Mouse (Mus musculus): Measurements from ENCODE around the gene Exoc6b. TPM values are rescaled to one million over a fixed set of nuclear protein-coding genes. Genes with fewer than 3 reads are reported as not detected.
"Not testable (repeated sequence)": the region's sequence is repeated elsewhere in the genome, so short reads cannot be mapped to it uniquely, and the experiment has no call there.

Gene Exoc6b
- polyA plus RNA-seq, 1 experiment from 2014 or later: 31.2 TPM

DNA sequence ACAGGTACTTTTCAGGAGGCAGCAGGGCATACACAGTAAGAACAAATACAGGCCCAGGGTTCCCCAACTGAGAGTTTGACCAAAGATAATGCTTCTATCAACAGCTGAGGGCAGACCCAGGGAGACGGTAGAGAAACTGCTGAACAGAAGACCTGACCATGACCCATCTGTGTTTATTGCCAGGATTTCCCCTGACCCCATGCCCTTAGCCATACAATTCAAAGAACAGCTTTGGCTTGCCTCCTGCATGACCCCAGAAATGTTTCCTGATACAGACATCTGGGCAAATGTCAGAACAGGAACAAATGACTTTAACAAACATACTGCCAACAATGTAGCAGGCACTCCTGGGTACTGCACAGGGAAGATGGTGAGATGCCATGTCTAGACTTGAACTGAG is 439.0 kb downstream of the Exoc6b start:
- Histone ChIP-seq H3K4me2 (ENCODE audit: low read depth, low read length) (no peak overlapping the region), H3K9me3 (replicated peaks; ENCODE audit: control insufficient read depth, low read length) (no peaks in the 10 kb centered on the region), H3K4me3 (replicated peaks; ENCODE audit: low read length) (no peak overlapping the region), H3K27me3 (ENCODE audit: control insufficient read depth, insufficient read depth, low read length) (no peaks in the 10 kb centered on the region), H3K9ac (ENCODE audit: low read length) (no peak overlapping the region), H3K36me3 (ENCODE audit: control insufficient read depth, insufficient read depth, low read length) (no peaks in the 10 kb centered on the region), H3K27ac (ENCODE audit: low read length) (no peak overlapping the region), H3K4me1 (ENCODE audit: control insufficient read depth, insufficient read depth, low read length) (peaks cover 5% of the 10 kb centered on the region)
- 12% methylated on average over 1 of the region's 1 CpGs for whole genome bisulfite sequencing
- ATAC-seq (ENCODE audit: insufficient read depth, low FRiP score): no peak

DNA sequence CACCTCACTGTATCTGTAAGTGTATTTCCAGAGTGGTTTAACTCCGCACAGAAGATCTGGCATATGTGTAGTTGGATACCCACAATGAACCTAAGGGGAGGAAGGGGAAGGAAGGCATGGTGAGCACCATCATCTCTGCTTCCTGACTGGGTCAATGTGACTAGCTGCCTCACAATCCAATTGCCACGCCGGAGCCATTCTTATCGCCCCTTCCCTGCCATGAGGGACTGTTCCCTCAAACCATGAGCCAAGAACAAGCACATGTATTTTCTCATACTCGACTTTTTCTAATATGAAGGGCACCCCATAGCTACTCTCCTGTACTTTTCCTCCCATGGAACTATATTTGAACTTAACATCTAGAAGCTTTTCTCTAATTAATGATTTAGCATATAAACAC is 440.5 kb downstream of the Exoc6b start:
- no peak for ATAC-seq (ENCODE audit: insufficient read depth, low FRiP score)
- WGBS: 84% methylated on average over 5 of the region's 5 CpGs
- peaks cover 5% of the 10 kb centered on the region for H3K4me1 ChIP-seq (ENCODE audit: control insufficient read depth, insufficient read depth, low read length)
- no peak overlapping the region for H3K4me2 ChIP-seq (ENCODE audit: low read depth, low read length)
- H3K27me3 ChIP-seq (ENCODE audit: control insufficient read depth, insufficient read depth, low read length): no peaks in the 10 kb centered on the region
- no peak overlapping the region for H3K27ac ChIP-seq (ENCODE audit: low read length)
- no peak overlapping the region for H3K4me3 ChIP-seq (replicated peaks; ENCODE audit: low read length)
- no peaks in the 10 kb centered on the region for H3K36me3 ChIP-seq (ENCODE audit: control insufficient read depth, insufficient read depth, low read length)
- no peaks in the 10 kb centered on the region for H3K9me3 ChIP-seq (replicated peaks; ENCODE audit: control insufficient read depth, low read length)
- no peak overlapping the region for H3K9ac ChIP-seq (ENCODE audit: low read length)

GRCm38 (mm10) chr6:84626398-84626797 is 442.9 kb downstream of the Exoc6b start:
- Histone ChIP-seq H3K9ac (ENCODE audit: low read length) (no peak overlapping the region), H3K4me1 (ENCODE audit: control insufficient read depth, insufficient read depth, low read length) (peaks cover 7% of the 10 kb centered on the region), H3K4me2 (ENCODE audit: low read depth, low read length) (no peak overlapping the region), H3K27me3 (ENCODE audit: control insufficient read depth, insufficient read depth, low read length) (no peaks in the 10 kb centered on the region), H3K4me3 (replicated peaks; ENCODE audit: low read length) (no peak overlapping the region), H3K36me3 (ENCODE audit: control insufficient read depth, insufficient read depth, low read length) (no peaks in the 10 kb centered on the region), H3K27ac (ENCODE audit: low read length) (no peak overlapping the region), H3K9me3 (replicated peaks; ENCODE audit: control insufficient read depth, low read length) (no peaks in the 10 kb centered on the region)
- ATAC-seq (ENCODE audit: insufficient read depth, low FRiP score): no peak
- WGBS: 79% methylated on average over 2 of the region's 2 CpGs

GRCm38 (mm10) chr6:84619166-84619565 is 450.1 kb downstream of the Exoc6b start:
- 93% methylated on average over 6 of the region's 6 CpGs for WGBS
- Histone ChIP-seq H3K36me3 (ENCODE audit: control insufficient read depth, insufficient read depth, low read length) (no peaks in the 10 kb centered on the region), H3K9ac (ENCODE audit: low read length) (no peak overlapping the region), H3K4me2 (ENCODE audit: low read depth, low read length) (no peak overlapping the region), H3K27me3 (ENCODE audit: control insufficient read depth, insufficient read depth, low read length) (no peaks in the 10 kb centered on the region), H3K9me3 (replicated peaks; ENCODE audit: control insufficient read depth, low read length) (no peaks in the 10 kb centered on the region), H3K4me3 (replicated peaks; ENCODE audit: low read length) (no peak overlapping the region), H3K4me1 (ENCODE audit: control insufficient read depth, insufficient read depth, low read length) (0 out of 2 replicates have a peak, but pooled peaks cover 2% of the 10 kb centered on the region), H3K27ac (ENCODE audit: low read length) (no peak overlapping the region)
- no peak for ATAC-seq (ENCODE audit: insufficient read depth, low FRiP score)

GRCm38 (mm10) chr6:84617051-84617450 is 452.3 kb downstream of the Exoc6b start:
- Histone ChIP-seq H3K4me3 (replicated peaks; ENCODE audit: low read length) (no peak overlapping the region), H3K27ac (ENCODE audit: low read length) (no peak overlapping the region), H3K4me2 (ENCODE audit: low read depth, low read length) (no peak overlapping the region), H3K9me3 (replicated peaks; ENCODE audit: control insufficient read depth, low read length) (no peaks in the 10 kb centered on the region), H3K36me3 (ENCODE audit: control insufficient read depth, insufficient read depth, low read length) (no peaks in the 10 kb centered on the region), H3K27me3 (ENCODE audit: control insufficient read depth, insufficient read depth, low read length) (no peaks in the 10 kb centered on the region), H3K9ac (ENCODE audit: low read length) (no peak overlapping the region), H3K4me1 (ENCODE audit: control insufficient read depth, insufficient read depth, low read length) (no peaks in the 10 kb centered on the region)
- WGBS: 95% methylated on average over 1 of the region's 1 CpGs
- ATAC-seq (ENCODE audit: insufficient read depth, low FRiP score): no peak

GRCm38 (mm10) chr6:84616586-84616985 is 452.7 kb downstream of the Exoc6b start:
- H3K27ac ChIP-seq (ENCODE audit: low read length): no peak overlapping the region
- H3K9me3 ChIP-seq (replicated peaks; ENCODE audit: control insufficient read depth, low read length): no peaks in the 10 kb centered on the region
- WGBS: 85% methylated on average over 1 of the region's 1 CpGs
- H3K9ac ChIP-seq (ENCODE audit: low read length): no peak overlapping the region
- no peak overlapping the region for H3K4me3 ChIP-seq (replicated peaks; ENCODE audit: low read length)
- no peaks in the 10 kb centered on the region for H3K27me3 ChIP-seq (ENCODE audit: control insufficient read depth, insufficient read depth, low read length)
- H3K36me3 ChIP-seq (ENCODE audit: control insufficient read depth, insufficient read depth, low read length): no peaks in the 10 kb centered on the region
- no peak for ATAC-seq (ENCODE audit: insufficient read depth, low FRiP score)
- H3K4me1 ChIP-seq (ENCODE audit: control insufficient read depth, insufficient read depth, low read length): no peaks in the 10 kb centered on the region
- no peak overlapping the region for H3K4me2 ChIP-seq (ENCODE audit: low read depth, low read length)

GRCm38 (mm10) chr6:84613561-84613960 is 455.8 kb downstream of the Exoc6b start:
- 74% methylated on average over 3 of the region's 3 CpGs for WGBS

DNA sequence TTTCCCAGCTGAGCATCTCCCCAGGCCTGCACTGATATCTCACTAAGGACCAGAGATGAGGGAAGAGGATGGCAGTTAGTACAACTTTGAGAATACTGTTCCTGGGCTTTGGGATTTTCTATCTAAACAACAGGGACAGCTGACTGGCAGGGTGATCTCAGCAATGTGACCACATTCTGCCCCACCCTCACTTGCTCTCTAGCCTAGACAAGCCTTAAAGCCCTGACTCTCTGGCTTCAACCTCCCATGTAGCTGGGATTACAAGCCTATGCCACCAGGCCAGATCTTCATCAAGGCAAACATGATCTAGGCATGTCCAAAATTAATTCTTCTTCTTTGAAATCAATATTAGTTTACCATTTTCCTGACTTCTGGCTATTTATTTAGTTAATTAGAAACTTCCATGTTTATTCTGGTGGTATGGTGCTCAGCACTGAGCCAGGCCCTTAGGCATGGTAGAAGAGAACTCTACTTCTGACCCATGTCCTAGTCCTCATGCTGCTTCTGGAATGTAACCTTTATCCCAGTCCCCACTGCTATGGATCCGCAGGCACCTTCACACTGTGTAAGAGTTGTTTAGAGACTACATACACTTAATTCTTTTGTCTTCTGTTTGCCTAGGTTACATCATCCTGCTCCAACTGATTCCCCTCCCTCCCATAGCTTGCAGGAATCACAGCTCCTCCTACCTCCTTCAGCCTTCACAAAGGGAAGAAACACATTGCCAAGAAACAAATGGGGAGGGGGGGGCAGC is 468.0 kb downstream of the Exoc6b start:
- ATAC-seq (ENCODE audit: insufficient read depth, low FRiP score): no peak
- WGBS: 28% methylated on average over 1 of the region's 1 CpGs
- no peaks in the 10 kb centered on the region for H3K27me3 ChIP-seq (ENCODE audit: control insufficient read depth, insufficient read depth, low read length)

More at GRCm38 (mm10) chr6:84613561-84613960, 455.8 kb downstream of the Exoc6b start:
- Histone ChIP-seq H3K27me3 (ENCODE audit: control insufficient read depth, insufficient read depth, low read length) (no peaks in the 10 kb centered on the region), H3K36me3 (ENCODE audit: control insufficient read depth, insufficient read depth, low read length) (no peaks in the 10 kb centered on the region), H3K4me2 (ENCODE audit: low read depth, low read length) (no peak overlapping the region), H3K9me3 (replicated peaks; ENCODE audit: control insufficient read depth, low read length) (no peaks in the 10 kb centered on the region), H3K4me1 (ENCODE audit: control insufficient read depth, insufficient read depth, low read length) (no peaks in the 10 kb centered on the region), H3K27ac (ENCODE audit: low read length) (no peak overlapping the region), H3K4me3 (replicated peaks; ENCODE audit: low read length) (no peak overlapping the region), H3K9ac (ENCODE audit: low read length) (no peak overlapping the region)
- ATAC-seq (ENCODE audit: insufficient read depth, low FRiP score): no peak

GRCm38 (mm10) chr6:84599296-84599695 is 470.0 kb downstream of the Exoc6b start:
- H3K4me2 ChIP-seq (ENCODE audit: low read depth, low read length); H3K4me3 ChIP-seq (replicated peaks; ENCODE audit: low read length); ATAC-seq (ENCODE audit: insufficient read depth, low FRiP score); H3K9ac ChIP-seq (ENCODE audit: low read length); H3K4me1 ChIP-seq (ENCODE audit: control insufficient read depth, insufficient read depth, low read length); H3K9me3 ChIP-seq (replicated peaks; ENCODE audit: control insufficient read depth, low read length); H3K27ac ChIP-seq (ENCODE audit: low read length); H3K36me3 ChIP-seq (ENCODE audit: control insufficient read depth, insufficient read depth, low read length); H3K27me3 ChIP-seq (ENCODE audit: control insufficient read depth, insufficient read depth, low read length): not testable (repeated sequence)
- 81% methylated on average over 3 of the region's 3 CpGs for WGBS

More for the DNA sequence above, 468.0 kb downstream of the Exoc6b start:
- no peak overlapping the region for H3K27ac ChIP-seq (ENCODE audit: low read length)
- no peaks in the 10 kb centered on the region for H3K36me3 ChIP-seq (ENCODE audit: control insufficient read depth, insufficient read depth, low read length)
- no peak overlapping the region for H3K9ac ChIP-seq (ENCODE audit: low read length)
- H3K4me2 ChIP-seq (ENCODE audit: low read depth, low read length): no peak overlapping the region
- H3K9me3 ChIP-seq (replicated peaks; ENCODE audit: control insufficient read depth, low read length): no peaks in the 10 kb centered on the region
- no peak overlapping the region for H3K4me3 ChIP-seq (replicated peaks; ENCODE audit: low read length)
- H3K4me1 ChIP-seq (ENCODE audit: control insufficient read depth, insufficient read depth, low read length): no peaks in the 10 kb centered on the region

Data from stomach, embryonic 16.5 days (tissue).